Mouse (Mus musculus) cerebellum, adult 8-10 months (tissue): ENCODE results near the gene Itpr2.

Source experiments
- DNase-seq: peaks from one replicate; pipeline ENCODE4 v3.0.0; 2022

Itpr2 gene

GRCm38 (mm10) chr6:146302574-146303130, 199.4 kb downstream of the Itpr2 start:
- no peak for DNase-seq

- DNase-seq, result no peak
These were observed 199.9 kb downstream of the Itpr2 start for GRCm38 (mm10) chr6:146302101-146302500.

- no peak for DNase-seq
These were observed 201.1 kb downstream of the Itpr2 start for GRCm38 (mm10) chr6:146300961-146301360.

GRCm38 (mm10) chr6:146298712-146299111, 203.3 kb downstream of the Itpr2 start:
- DNase-seq, result no peak

- DNase-seq, result no peak
These were observed 211.0 kb downstream of the Itpr2 start for GRCm38 (mm10) chr6:146291036-146291435.

GRCm38 (mm10) chr6:146289801-146290200, 212.2 kb downstream of the Itpr2 start:
- DNase-seq, result no peak

- no peak for DNase-seq
These were observed 213.8 kb downstream of the Itpr2 start for GRCm38 (mm10) chr6:146288266-146288665.

GRCm38 (mm10) chr6:146284921-146285565, 217.0 kb downstream of the Itpr2 start:
- no peak for DNase-seq

GRCm38 (mm10) chr6:146283981-146284380, 218.0 kb downstream of the Itpr2 start:
- no peak for DNase-seq

- DNase-seq, result peak; percentile 33
These were observed 219.9 kb downstream of the Itpr2 start for GRCm38 (mm10) chr6:146282061-146282659.

GRCm38 (mm10) chr6:146281176-146281899, 220.7 kb downstream of the Itpr2 start:
- DNase-seq, result no peak

GRCm38 (mm10) chr6:146273256-146273655, 228.8 kb downstream of the Itpr2 start:
- DNase-seq, result no peak

- DNase-seq, result peak; percentile 75
These were observed 229.6 kb downstream of the Itpr2 start for GRCm38 (mm10) chr6:146272253-146273036.

- peak; percentile 69 for DNase-seq
These were observed 231.1 kb downstream of the Itpr2 start for GRCm38 (mm10) chr6:146270776-146271533.

GRCm38 (mm10) chr6:146270162-146270561, 231.9 kb downstream of the Itpr2 start:
- DNase-seq, result no peak

GRCm38 (mm10) chr6:146269291-146269690, 232.7 kb downstream of the Itpr2 start:
- no peak for DNase-seq

GRCm38 (mm10) chr6:146260674-146261376, 241.2 kb downstream of the Itpr2 start:
- no peak for DNase-seq

- DNase-seq, result no peak
These were observed 243.3 kb downstream of the Itpr2 start for GRCm38 (mm10) chr6:146258751-146259150.

- DNase-seq, result no peak
These were observed 243.8 kb downstream of the Itpr2 start for GRCm38 (mm10) chr6:146258261-146258660.

GRCm38 (mm10) chr6:146256947-146257670, 244.9 kb downstream of the Itpr2 start:
- DNase-seq, result no peak

GRCm38 (mm10) chr6:146256401-146256800, 245.6 kb downstream of the Itpr2 start:
- no peak for DNase-seq
